Mouse (Mus musculus) embryo, embryonic 10 days (tissue): Measurements from ENCODE around the gene Rasgrp1.
A peak's percentile ranks its signal among the peaks of the same experiment; 100 is the strongest.

ENCODE experiments used
- DNase-seq: peaks from one replicate; pipeline ENCODE4 v3.0.0-alpha.2; 2015; ENCODE audit warnings: low spot score

Rasgrp1 gene

DNA sequence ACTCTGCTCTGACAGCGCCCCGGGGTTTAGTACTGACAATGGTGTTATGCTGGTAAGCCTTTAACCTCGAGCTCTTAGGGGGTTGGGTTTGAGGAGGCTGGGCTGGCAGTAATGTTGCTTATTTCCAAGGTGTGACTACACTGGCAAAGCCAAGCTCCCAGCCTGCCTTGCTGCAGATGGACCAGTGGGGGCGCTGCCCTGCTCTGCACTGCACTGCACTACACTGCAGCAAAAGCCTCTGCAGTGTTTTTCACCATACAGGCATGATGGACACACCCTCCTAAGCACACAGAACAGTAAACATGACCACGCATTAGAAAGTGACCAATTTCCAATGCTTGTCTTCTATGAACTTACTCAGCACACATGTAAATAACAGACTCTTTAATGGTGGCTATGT lies 11.2 kb downstream of the Rasgrp1 start:
- DNase-seq: peak; percentile 39

DNA sequence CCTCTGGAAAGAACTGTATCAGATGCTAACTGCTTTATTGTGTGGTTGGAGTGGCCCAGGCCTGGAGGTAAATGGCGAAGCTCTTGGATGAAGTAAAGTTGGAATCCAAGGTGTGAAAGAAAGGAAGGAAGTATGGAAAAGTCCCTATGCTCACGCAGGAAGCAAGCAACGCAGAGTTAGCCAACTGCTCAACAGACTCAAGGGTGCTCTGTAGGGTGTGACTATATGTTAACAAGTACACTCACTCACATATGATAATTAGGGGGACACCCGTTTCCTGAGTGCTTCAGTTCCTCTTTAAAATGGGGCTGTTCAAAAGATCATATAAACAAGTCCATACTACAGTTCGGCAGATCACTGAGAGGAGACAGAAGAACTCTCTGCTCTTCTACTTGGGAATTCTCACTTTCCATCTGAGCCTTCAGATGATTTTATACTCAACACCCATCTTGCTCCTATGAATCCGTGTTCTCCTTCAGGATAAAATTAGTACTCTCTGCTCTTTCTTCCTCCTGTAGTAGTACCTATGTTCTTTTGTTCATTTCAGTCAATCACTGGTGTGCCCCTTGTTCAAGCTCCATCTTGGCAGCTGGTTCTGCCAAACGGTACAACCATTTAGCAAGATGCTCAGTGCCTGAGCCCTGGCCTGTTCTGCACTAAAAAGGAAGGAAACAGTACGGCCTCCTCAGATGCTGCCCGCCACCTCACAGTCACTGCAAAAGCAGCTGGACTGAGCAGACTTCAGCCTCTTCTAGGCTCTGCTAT lies 14.1 kb downstream of the Rasgrp1 start:
- DNase-seq: no peak

DNA sequence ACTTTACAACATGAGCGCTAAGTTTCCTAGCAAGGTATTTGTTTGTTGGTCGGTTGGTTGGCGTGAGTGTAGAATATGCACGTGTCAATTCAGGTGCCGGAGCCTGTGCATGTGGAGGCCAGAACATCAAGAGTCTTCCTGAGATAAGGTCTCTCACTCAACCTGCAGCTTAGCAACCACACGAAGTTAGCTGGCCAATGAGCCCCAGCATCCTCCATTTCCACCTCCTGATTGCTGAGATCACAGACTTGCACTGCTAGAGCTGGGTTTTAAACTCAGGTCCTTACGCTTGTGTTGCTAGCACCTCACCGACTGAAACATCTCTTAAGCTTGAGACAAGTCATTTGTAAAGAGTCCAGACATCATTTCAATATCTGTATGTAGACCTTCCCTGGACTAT lies 20.4 kb downstream of the Rasgrp1 start:
- DNase-seq: no peak

DNA sequence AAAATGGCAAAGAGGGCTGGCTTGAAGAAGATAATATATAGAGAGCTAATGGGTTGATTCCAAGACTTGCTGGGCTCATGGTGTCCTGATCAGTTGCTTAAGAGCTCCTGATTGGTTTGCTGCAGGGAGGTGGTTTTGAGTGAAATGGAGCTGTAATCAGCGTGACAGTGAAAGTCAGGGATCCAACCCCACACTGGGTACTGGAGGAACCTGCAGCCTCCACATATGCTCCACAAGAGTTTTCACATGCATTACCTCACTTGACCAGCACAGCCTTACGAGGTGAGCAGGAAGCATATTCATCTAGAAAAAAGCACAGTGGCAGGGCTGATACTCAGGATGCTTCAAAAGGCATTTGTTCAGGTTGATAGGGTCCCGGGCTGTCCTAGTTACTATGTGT lies 21.6 kb downstream of the Rasgrp1 start:
- no peak for DNase-seq

DNA sequence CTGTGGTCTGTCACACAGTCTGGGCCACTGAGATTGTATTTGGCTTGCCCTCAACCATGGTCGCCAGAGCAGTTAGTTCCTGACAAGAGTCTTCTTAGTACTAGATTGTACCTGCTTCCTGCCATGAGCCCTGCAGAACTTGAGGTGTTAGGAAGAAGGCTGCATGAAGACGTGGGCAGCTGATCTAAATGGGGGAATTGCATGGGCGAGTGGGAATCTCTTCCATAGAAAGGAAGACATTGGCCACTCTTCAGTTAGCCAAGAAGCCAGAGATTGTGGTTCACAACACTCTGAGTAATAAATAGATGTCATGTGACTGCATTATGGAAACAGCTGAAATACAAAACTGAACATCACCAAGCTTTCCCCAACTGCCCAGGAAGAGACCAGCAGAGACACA lies 23.8 kb downstream of the Rasgrp1 start:
- DNase-seq: no peak

DNA sequence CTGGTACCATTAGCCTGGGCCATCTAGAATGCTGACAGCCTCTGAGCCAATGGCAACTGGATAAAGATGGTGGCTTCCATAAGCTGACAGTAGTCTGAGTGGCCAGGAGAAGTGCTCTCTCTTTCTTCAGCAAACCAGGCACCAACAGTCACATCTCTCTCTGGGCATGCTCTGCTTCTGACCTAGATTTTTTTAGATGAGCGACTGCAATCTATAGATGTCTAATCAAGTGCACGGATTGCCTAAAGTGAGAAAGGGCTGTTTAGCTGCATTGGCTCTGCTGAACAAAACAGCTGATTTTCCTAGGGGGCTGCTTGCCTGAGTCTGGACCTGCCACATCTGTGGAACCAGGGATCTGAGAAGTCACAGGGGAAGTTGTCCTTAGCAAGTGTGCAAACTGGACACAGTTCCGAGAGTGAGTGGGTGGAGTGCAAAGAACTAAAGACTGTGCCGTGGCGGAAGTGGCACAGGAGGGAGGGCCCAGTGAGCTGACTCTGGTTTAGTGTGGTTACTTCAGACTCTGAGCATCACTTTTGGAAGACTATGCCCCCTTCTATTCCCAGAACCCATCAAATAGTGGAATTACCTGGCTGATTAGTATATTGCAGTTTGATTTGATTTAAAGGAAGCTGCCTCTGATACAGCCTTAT lies 29.1 kb downstream of the Rasgrp1 start:
- DNase-seq: no peak

DNA sequence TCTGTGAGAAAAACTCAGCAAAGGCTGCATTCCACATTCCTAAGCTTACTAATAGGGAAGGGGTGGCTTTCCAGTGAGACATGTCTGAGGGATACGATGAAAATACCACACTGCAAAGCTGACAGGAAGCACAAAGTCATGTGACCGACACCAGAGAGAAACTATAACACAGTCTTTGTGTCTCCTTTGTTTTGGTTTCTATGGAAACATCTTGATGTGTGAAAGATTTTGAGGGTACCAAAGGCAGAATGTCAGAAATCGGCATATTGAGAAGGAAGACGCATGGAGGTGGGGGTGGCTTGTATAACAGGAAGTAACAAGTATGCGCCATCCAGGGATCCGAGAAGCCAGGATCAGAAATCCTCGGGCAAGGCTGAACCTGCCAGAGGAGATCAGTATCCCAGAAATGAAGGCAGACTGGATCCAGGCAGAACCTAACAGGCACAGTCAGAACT lies 30.3 kb downstream of the Rasgrp1 start:
- DNase-seq: no peak

DNA sequence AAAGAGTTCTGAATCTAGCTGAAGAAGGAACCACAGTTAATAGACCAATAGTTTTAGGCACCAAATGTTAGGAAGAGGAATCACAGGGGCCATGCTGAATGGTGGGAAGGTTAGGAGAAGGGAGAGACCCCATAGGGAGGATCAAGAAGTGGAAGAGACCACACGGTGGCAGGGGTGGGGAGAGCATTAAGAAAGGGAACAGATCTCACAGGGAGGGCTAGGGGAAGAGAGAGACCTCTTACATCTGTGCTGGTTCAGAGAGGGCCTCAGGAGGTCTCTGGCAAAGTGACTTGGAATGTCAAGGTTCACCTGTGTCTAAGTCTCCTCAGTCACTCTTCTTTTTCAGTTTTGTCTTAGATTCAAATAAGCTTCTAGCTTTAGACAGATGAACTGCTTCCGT lies 30.8 kb downstream of the Rasgrp1 start:
- no peak for DNase-seq

DNA sequence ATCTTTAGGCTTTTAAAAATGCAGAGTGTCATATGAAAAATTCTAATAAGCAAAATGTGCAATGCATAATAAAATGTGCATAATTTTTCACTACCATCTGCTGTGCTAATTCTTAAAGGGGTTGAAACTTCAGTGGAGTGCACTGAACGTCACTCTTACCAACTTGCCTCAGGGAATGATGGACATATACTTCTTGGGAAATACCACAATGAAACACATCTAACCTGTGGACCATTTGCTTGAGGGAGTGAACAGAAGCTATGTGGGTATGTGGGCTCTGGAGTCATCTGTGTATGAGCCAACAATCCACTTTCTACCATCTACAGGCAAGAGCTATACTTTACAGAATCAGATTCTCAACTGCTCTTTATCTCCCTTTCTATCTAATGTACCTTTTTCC lies 31.5 kb downstream of the Rasgrp1 start:
- no peak for DNase-seq

DNA sequence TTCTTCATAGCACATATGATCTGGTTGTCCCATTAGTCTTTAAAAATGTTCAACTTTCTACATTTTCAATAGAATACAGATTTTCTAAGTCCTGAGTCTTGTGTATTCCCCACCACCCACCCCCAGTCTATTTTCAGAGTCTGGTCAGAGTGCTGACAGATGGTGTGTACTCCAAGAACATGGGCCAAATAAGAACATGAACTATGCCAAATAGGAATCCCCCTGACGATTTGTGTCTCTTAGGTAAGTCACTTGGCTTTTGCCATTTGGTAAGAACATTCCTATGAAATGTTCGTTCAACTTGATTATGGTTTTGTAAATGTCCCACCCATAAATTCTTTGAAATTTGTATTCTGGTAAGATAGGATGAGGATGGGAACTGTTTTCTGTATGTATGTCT lies 33.8 kb downstream of the Rasgrp1 start:
- no peak for DNase-seq

DNA sequence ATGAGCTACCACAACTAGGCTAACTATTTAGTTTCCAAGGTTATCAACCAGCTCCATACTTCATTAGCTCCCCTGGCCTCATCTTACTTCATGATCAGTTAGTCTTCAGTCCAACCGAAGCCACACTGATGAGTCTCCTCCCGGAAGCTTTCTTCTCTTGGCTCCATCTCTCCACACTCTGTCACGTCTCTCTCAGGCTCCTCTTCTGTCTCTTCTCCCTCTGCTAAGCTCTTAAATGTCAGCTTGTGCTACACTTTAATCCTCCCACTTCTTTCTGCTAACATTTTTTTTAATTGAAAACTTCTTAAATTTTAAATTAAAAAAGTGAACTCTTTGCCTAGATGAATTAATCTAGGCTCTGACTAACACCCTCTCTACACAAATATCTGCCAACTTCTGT lies 34.8 kb downstream of the Rasgrp1 start:
- no peak for DNase-seq

DNA sequence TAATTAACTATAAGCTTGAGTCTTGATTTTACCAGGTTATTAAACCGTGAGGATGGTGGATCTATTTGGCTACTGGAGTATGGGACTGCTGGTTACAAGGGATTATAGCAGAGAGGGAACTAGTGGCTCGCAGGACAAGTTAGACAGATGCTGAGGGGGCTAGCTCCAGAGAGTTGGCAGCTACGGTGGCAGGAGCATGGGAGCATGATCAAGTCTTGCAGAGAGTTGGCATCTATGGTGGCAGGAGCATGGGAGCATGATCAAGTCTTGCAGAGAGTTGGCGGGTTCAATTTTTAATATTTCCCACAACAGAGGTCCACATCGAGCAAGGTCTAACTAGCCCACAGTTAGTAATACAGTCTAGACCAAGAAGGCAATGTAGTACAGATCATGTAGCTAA lies 37.9 kb downstream of the Rasgrp1 start:
- DNase-seq: no peak

DNA sequence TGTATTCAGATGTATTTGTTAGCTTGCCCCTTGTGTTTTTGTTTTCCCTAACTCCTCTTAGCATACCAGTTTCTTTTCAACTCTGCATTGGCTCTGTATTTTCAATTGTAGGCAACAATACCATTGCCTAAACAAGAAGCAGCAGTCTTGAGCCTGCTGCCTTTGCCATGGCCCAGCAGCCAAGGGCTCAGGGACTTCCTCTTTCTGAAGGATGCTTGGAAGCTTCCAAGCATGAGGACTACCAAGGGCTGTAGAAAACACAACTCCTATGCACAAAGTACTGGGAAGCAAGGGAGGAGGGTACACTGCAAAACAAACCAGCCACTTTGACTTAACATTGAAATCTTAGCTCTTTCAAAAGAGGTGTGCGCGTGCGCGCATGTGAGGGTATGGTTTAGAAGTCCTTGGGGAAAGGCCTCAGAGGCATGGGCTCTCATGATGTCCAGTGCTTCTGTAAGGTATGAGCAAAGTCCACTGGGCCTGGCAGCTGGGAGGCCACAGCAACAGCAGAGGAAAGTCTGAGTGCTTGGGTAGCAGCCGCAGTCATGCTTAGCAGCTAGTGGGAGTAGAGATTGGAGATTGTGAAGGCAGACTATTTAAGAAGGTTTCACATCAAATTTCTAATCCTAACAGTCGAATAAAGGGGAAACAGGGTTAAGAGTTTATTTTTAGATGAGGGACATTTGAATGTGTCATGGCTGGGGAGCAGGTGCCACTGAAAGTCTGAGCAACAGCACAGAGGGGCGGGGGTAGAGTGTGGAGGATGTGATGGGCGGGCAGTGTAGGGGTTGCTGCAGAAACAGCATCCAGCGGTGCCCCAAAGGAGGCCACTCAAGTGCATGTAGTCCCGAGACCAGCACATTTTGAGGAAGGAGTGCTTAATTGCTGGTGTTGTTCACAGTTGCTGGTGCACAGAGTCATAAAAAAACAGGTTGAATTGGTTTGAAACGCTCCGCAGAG lies 39.1 kb downstream of the Rasgrp1 start:
- DNase-seq: no peak

DNA sequence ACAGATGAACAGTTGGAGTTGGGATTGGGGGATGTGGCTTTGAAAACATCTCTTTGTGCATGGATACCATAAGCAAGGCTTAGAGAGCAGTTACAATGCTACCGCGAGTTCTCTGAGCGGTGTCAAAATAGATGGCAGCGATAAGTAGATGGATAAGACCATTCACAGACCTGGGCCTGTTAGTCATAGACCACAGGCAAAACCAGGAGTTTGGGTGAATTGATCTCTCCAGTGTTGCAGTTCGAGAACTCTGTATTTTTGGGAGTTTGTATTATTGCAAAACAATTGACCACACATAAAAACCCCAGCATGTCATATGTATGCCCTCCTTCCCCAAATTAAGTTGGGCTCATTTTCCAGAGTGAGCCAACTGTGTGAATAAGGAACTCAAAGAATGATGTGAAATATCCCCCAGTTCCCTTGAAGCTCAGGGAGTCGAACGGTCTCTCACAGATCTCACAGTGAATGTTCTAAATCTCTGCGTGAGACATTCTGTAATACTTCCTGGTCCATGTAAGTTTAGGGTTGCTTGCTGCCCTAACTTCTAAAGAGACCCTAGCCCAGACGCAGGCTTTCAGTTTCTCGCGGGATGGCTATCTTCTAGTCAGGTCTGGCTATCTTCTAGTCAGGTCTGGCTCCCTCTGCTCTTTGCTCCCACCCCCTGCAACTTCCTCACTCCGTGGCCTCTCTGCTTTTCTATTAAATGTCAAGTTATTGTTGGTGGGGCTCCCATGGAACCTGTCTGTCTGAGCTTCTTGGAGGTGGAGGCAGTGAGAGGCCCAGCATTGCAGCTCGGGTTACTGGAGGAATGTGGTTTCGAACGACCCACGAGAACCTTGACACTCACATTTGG lies 43.0 kb downstream of the Rasgrp1 start:
- no peak for DNase-seq

DNA sequence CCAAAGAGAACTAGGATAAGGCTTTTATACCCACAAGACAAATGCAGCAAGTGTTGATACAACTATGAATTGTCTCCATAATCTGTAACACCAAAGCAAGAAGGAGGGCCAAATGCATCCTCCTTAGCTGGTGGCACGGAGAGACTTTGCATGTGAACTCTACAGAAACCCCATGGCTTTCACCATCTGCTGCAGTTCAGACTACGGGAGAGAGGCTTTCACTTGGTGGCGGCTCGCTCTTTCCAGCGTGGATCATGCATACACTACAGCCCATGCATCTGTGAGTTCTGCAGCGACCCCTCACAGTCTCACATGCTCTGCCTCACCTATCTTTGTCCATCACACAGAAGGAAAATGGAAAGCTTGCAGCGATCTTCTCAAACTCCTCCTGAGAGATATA lies 54.5 kb downstream of the Rasgrp1 start:
- no peak for DNase-seq

DNA sequence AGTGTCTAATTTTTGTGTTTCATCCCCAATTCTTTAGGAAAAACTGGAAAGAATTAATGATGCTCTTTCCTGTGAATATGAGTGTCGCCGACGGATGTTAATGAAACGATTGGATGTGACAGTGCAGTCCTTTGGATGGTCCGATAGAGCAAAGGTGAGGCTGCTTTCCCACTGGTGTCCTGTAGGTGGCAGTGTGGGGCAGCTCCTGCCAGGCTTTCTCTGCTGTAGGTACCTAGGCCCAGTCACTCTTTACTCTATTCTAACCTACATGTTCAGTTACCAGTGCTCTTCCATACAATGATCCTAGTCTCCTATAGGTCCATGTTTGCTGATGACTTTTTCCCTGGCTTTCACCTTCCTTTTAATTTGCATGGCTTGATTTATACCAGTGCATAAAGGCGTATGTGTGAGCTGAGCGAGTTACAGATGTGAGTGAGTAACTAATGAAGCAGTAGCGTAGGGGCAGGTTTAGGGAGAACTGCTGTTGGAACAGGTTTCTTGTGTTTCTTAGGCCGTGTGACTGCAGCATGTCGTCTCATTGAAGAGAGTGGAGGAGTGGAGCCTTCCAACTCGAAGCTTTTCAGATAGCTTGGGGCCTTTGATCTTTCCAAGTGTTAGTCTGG lies 78.9 kb downstream of the Rasgrp1 start:
- DNase-seq: peak; percentile 70

DNA sequence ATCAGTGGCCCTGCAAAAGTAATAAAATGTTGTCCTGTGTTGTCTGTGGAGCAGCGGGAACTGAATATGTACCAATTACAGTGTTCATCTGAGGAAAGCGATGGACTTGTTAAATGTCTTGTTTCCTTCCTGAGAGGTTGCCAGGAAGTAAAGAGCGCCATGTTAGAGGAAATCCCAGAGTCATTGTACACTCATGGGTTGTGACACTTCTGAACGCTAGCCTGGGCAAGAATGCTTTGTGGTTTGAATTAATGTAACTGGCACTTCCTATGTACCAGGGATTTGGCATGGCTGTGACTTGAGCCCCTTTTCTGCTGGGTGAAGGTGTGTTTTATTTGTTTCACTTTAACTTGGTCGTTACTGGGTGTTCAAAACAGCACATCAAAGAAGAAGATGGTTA lies 80.6 kb downstream of the Rasgrp1 start:
- DNase-seq: no peak

DNA sequence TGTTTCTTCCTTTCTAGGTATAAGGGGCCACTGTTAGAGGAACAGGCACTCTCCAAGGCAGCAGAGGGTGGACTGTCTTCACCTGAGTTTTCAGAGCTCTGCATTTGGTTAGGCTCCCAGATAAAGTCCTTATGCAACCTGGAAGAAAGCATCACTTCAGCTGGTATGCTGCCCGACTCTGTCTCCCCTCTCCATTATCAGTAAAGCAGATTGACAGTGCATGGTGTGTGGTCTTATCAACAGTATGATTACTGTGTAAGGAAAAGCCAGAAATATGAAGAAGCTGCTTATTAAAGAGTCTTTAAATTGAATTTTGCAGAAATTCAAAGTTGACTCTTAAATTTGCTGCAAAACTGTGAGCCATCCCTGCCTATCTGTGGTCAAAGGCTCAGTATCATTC lies 85.2 kb downstream of the Rasgrp1 start:
- no peak for DNase-seq

DNA sequence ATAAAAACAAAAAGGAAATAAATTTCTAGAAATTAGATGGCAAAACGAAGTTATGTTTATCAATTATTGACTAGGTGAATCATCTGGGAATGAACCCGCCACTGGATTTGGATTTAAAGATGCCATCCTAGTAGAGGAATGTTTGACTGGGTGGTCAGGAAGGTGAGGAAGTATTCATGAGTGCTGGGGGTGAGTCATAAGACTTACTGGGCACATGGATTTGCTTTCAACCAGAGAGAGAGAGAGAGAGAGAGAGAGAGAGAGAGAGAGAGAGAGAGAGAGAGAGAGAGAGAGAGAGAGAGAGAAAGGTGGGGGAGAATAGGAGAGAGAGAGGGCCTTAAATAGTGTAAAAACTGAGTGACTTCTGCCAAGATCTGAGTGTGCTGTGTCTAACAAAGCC lies 87.4 kb downstream of the Rasgrp1 start:
- DNase-seq: no peak

DNA sequence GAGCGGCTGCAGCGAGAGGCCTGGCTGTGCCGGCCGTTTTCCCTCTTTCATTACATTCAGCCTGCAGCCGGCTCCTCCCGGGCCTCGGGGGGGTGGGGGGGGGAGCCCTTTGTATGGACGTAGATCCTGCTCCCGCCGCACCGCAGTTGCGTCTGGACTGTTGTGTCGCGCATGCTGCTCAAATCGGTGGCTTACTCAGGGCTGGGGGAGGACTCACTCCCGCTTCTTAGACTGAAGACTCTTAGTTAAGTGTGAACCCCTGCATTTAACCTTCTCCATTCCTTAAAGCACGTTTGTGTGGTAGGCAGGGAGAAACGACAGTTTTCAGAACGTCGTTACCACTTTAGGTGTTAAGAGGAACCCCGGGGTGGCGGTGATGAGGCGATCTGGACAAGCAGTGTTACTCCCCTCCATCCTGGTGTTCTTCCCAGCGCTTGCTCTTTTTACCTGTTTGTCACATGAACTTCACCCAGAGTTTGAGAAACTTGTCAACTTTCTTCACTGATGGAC lies 92.7 kb downstream of the Rasgrp1 start:
- no peak for DNase-seq
